Mouse (Mus musculus) myocyte (in vitro differentiated cells): ENCODE data around the gene Mafg. TPM values are rescaled to one million over a fixed set of nuclear protein-coding genes. Genes with fewer than 3 reads are reported as not detected.
A peak's percentile ranks its signal among the peaks of the same experiment; 100 is the strongest.

Source experiments
- H3K27me3 ChIP-seq: one replicate; pipeline ENCODE4 v1.6.1; 2011; ENCODE audit not compliant: control insufficient read depth, insufficient read depth, insufficient read length
- H3K36me3 ChIP-seq: one replicate; pipeline ENCODE4 v1.6.1; 2011; ENCODE audit not compliant: control insufficient read depth, insufficient read depth
- H3K4me2 ChIP-seq: one replicate; pipeline ENCODE4 v1.6.1; 2011; ENCODE audit warnings: low read depth, control low read depth
- H3K4me3 ChIP-seq: one replicate; pipeline ENCODE4 v1.5.1; 2011; ENCODE audit warnings: mild to moderate bottlenecking, control low read depth, moderate library complexity
- H3K79me2 ChIP-seq: one replicate; pipeline ENCODE4 v1.6.1; 2011; ENCODE audit not compliant: control insufficient read depth, insufficient read depth
- H3ac ChIP-seq: one replicate; pipeline ENCODE4 v1.6.1; 2011; ENCODE audit not compliant: control insufficient read depth, insufficient read length
- CEBPB ChIP-seq: IDR thresholded peaks from 2 replicates; pipeline ENCODE4 v1.6.1; 2011; ENCODE audit warnings: mild to moderate bottlenecking, moderate library complexity; ENCODE audit not compliant: poor library complexity, insufficient read depth, severe bottlenecking
- E2F4 ChIP-seq: IDR thresholded peaks from one replicate; pipeline ENCODE4 v1.6.1; 2011; ENCODE audit warnings: mild to moderate bottlenecking, control low read depth, moderate library complexity; ENCODE audit not compliant: insufficient read depth
- MAX ChIP-seq: IDR thresholded peaks from one replicate; pipeline ENCODE4 v1.6.1; 2011; ENCODE audit warnings: low read depth, mild to moderate bottlenecking, control low read depth
- MYOD1 ChIP-seq, 3 experiments: IDR thresholded peaks; one replicate each; pipeline ENCODE4 v1.6.1; 2011; ENCODE audit warnings: control low read depth in 2 of 3, low read depth in 2 of 3, mild to moderate bottlenecking in 2 of 3, moderate library complexity in 1 of 3; ENCODE audit not compliant: insufficient read length in 2 of 3, control insufficient read depth in 1 of 3
- MYOG ChIP-seq, 3 experiments: IDR thresholded peaks; one replicate each; pipeline ENCODE4 v1.6.1; 2011; ENCODE audit warnings: control low read depth in 2 of 3, low read depth in 2 of 3, mild to moderate bottlenecking in 2 of 3; ENCODE audit not compliant: insufficient read length in 2 of 3, control insufficient read depth in 1 of 3, insufficient read depth in 1 of 3
- POLR2A ChIP-seq: IDR thresholded peaks from one replicate; pipeline ENCODE4 v1.6.1; 2011; ENCODE audit warnings: low read depth, mild to moderate bottlenecking, control low read depth, moderate library complexity; ENCODE audit not compliant: insufficient read length
- POLR2AphosphoS2 ChIP-seq: IDR thresholded peaks from one replicate; pipeline ENCODE4 v1.6.1; 2011; ENCODE audit warnings: low read depth, control low read depth; ENCODE audit not compliant: insufficient read length
- REST ChIP-seq: IDR thresholded peaks from one replicate; pipeline ENCODE4 v1.6.1; 2011; ENCODE audit warnings: mild to moderate bottlenecking, control low read depth, moderate library complexity; ENCODE audit not compliant: insufficient read depth, insufficient read length
- SRF ChIP-seq: IDR thresholded peaks from one replicate; pipeline ENCODE4 v1.6.1; 2011; ENCODE audit warnings: low read depth; ENCODE audit not compliant: control insufficient read depth, insufficient read length
- TCF12 ChIP-seq: IDR thresholded peaks from one replicate; pipeline ENCODE4 v1.6.1; 2011; ENCODE audit warnings: mild to moderate bottlenecking, control low read depth; ENCODE audit not compliant: poor library complexity, insufficient read depth, severe bottlenecking
- TCF3 ChIP-seq: IDR thresholded peaks from one replicate; pipeline ENCODE4 v1.6.1; 2011; ENCODE audit warnings: low read depth, control low read depth; ENCODE audit not compliant: insufficient read length
- USF1 ChIP-seq: IDR thresholded peaks from one replicate; pipeline ENCODE4 v1.6.1; 2011; ENCODE audit warnings: low read depth, mild to moderate bottlenecking, control low read depth, moderate library complexity
- polyA plus RNA-seq: library from polyadenylated mRNA; unstranded; fragments of >200 nt; fragmentation: generic; extraction: Trizol; gene quantifications from one replicate; pipeline ENCODE4 v1.2.1, GENCODE M21; 2012; ENCODE audit warnings: missing spikeins

Gene Mafg
- polyA plus RNA-seq, 1 experiment: 43.1 TPM

GRCm38 (mm10) chr11:120579316-120580107 is 53.9 kb downstream of the Mafg start:
- Histone ChIP-seq H3K27me3 (no peaks in the 10 kb centered on the region), H3K79me2 (peaks cover 25% of the 10 kb centered on the region), H3K4me3 (peak overlapping the region; percentile 99), H3K36me3 (peaks cover 24% of the 10 kb centered on the region), H3K4me2 (peak overlapping the region; percentile 100), H3ac (peak overlapping the region; percentile 90)
- TF ChIP-seq MYOG (IDR thresholded peaks at IDR 0.05; ENCODE audit: control insufficient read depth in 1 of 3, insufficient read depth in 1 of 3, insufficient read length in 2 of 3, low read depth in 2 of 3) (peak in 1 of 3 experiments; percentile 49), SRF (no peak), USF1 (no peak), TCF12 (no peak), MYOD1 (IDR thresholded peaks at IDR 0.05; ENCODE audit: control insufficient read depth in 1 of 3, insufficient read length in 2 of 3, low read depth in 2 of 3) (peak in 2 of 3 experiments; percentile 6 to 67), POLR2A (peak; percentile 9), CEBPB (no peak), POLR2AphosphoS2 (no peak)

DNA sequence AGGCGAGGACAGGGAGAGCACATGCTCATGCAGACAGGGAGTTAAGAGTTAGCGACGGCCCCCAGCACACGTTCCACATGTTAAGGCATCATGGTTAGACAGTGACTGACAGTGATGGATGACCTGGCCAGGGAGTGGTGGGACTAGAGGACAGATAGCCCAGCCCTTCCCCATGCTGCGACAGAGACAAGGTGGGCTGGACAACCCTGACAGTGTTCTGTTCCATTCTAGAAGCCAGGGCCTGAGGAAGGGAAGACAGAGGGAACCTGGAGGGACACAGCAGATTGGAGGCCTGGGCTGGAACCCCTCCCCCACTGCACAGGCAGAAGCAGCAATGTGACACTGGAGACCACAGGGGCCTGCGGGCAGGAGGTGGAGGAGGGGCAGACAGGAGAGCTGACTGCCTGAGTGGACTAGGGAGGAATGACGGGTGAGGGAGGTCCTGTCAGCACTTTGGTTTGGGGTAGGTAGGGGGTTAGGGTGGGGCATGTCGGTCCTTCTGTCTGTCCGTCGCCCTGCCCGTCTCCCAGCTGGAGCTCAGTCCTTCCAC is 54.6 kb downstream of the Mafg start:
- Histone ChIP-seq H3K36me3 (peaks cover 24% of the 10 kb centered on the region), H3ac (no peak overlapping the region), H3K27me3 (no peaks in the 10 kb centered on the region), H3K4me2 (peak overlapping the region; percentile 100), H3K79me2 (peaks cover 32% of the 10 kb centered on the region), H3K4me3 (peak overlapping the region; percentile 99)
- TF ChIP-seq MAX (no peak), USF1 (no peak), POLR2AphosphoS2 (peak; percentile 42)

DNA sequence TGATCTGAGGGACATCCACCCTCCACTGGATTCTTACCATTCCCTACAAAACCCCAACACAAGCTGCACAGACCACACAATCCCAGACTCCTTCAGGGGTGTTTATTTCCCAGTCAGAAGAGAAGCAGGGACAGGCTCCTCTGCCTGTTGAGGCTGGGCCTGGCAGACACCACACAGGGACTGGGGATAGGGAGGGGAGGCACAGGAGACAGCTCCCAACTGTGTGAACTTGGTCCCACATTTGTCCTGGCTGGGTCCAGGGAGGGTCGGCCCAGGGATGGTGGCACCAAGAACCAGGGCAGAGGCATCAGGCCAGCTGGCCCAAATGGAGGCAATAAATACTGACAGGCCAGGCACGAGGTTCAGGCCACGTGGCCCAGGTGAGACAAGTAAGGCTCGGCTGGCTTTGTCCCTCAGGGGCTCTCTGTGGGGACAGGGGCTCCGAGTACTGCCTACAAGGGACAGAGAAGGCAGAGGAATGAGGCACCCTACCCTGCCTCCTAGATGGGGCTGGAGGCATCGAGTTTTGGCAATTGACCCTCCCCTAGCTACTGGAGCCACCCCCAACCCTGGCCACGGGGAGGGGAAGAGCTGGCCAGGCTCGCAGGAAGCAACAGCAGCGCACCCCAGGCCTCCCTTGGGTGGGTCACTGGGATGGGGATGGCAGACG is 55.2 kb downstream of the Mafg start:
- TF ChIP-seq POLR2AphosphoS2 (peak; percentile 26), MYOD1 (IDR thresholded peaks at IDR 0.05; ENCODE audit: control insufficient read depth in 1 of 3, insufficient read length in 2 of 3, low read depth in 2 of 3) (no peak)
- H3K79me2 ChIP-seq: peaks cover 32% of the 10 kb centered on the region
- peaks cover 24% of the 10 kb centered on the region for H3K36me3 ChIP-seq
- no peak overlapping the region for H3ac ChIP-seq
- H3K4me3 ChIP-seq: no peak overlapping the region
- H3K27me3 ChIP-seq: no peaks in the 10 kb centered on the region
- H3K4me2 ChIP-seq: no peak overlapping the region

DNA sequence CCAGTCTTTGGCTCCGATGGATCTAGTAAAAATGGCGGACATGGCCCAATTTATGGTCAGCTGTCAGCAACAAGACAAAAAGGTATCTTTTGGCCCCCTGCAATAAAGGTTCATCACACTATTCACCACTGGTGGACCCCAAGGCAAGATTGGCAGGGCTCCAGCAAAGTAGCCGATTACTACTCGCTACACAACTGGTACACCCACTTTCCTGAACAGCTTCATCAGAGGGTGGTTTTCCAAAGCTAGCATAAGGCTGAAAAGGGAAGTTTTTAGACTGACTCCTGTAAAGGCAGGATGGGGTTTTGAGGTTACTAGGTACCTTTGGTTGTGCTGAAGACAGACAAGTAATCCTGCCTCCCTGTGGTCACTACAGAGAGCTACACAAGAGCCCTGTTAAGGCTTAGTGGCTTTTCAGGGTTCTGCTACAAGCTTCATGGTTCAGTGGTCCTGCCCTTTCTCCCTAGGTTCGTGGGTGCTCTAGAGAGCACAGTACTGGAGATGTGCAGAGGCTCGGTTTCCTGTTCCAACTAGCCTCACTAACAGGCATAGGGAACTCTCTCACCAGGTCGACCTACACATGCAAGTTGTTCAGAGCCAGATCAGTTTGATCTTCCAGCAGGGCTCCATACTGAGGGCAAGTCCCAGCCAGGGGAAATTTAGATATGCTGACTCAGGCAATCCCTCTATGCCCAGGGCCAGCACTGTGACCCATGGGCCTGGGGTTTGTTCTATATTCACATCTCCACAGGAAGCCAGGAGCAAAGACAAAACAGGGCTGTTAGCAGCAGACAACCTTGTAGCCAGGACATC is 56.0 kb downstream of the Mafg start:
- Histone ChIP-seq H3K36me3 (peaks cover 24% of the 10 kb centered on the region), H3K79me2 (peaks cover 34% of the 10 kb centered on the region), H3K27me3 (no peaks in the 10 kb centered on the region), H3K4me2 (no peak overlapping the region), H3ac (no peak overlapping the region), H3K4me3 (no peak overlapping the region)
- peak; percentile 8 for TF ChIP-seq POLR2AphosphoS2
- no peak for TF ChIP-seq REST

- Histone ChIP-seq H3K27me3 (no peaks in the 10 kb centered on the region), H3K36me3 (peaks cover 24% of the 10 kb centered on the region), H3K4me2 (no peak overlapping the region), H3ac (no peak overlapping the region), H3K79me2 (peaks cover 43% of the 10 kb centered on the region), H3K4me3 (no peak overlapping the region)
- TF ChIP-seq MAX (no peak), REST (no peak), CEBPB (no peak), TCF3 (no peak), TCF12 (no peak), E2F4 (no peak), POLR2AphosphoS2 (peak; percentile 80), USF1 (no peak), POLR2A (peak; percentile 16)
Observed at GRCm38 (mm10) chr11:120576365-120576981, 56.9 kb downstream of the Mafg start.
